Mouse (Mus musculus) yolk sac, embryonic 10.5 days (tissue): ENCODE measurements at regions not wholly inside any gene's neighbourhood (a gene's known extent, or its start where the extent isn't known, plus 50 kb on each side); places are given as distances from the start of the nearest gene placed in this dataset.

Experiments
- DNase-seq: peaks from one replicate; pipeline ENCODE4 v3.0.0-alpha.2; 2017; ENCODE audit warnings: low spot score

GRCm38 (mm10) chr4:81512396-81512795 lies 69.8 kb upstream of the Mpdz start:
- DNase-seq = no peak

DNA sequence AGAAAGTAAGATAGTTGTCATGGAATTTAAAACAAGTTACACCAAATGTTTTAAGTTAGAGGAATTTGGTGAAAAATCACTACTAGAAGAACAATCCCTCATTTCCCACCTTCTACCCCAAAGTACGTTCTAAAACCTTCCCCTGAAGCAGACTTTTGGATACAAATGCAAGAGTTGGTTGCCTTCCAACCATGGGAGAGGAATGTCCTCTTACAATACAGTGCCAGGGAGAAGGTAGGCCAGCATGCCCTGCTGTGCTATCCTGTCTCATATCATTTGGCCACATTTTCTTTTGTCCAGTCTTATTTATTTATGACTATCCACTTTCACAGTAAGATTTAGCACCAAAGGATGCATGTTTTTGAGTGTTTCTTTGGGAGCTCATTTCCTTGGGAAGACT lies 66.2 kb upstream of the Mpdz start:
- no peak for DNase-seq

GRCm38 (mm10) chr4:81506841-81507240 lies 64.2 kb upstream of the Mpdz start:
- no peak for DNase-seq

DNA sequence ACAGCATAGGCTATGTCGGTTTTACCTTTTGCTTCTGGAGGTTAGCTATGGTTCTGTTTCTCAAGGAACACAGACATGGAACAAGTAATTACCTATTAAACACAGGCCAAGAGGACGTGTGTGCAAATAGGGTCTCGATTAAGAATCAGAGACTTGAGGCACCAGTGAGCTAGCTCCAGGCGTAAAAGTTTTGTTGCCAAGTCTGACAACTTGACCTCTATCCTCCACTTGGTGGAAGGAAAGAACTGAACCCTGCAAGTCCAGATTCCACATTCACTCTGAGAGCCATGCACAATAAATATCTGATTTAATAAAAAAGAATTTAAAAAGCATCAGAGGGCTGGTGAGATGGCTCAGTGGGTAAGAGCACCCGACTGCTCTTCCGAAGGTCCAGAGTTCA lies 63.7 kb upstream of the Mpdz start:
- no peak for DNase-seq

DNA sequence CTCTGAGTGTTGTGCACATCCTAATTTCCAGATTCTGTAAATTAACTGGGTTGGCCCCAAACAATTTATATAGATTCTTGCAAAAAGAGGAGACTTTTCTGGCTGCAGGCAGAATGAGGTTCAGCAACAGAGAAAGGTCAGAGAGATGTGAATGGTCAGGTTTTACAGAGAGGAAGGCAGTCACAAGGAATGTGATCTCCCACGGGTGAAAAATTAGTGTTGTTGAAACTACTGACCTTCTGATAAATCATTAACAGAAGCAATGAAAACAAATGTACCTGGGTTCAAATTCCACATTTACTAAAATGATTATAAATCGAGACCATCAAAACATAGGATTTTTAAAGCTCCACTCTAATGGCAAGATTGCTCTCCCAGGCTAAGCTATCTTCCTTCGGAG lies 62.5 kb upstream of the Mpdz start:
- DNase-seq = no peak

- DNase-seq = peak; percentile 5
Observed at GRCm38 (mm10) chr4:81503941-81504340, 61.3 kb upstream of the Mpdz start.

- no peak for DNase-seq
Observed at GRCm38 (mm10) chr4:81501802-81502201, 59.2 kb upstream of the Mpdz start.

- no peak for DNase-seq
Observed at GRCm38 (mm10) chr4:81498133-81498532, 55.5 kb upstream of the Mpdz start.

DNA sequence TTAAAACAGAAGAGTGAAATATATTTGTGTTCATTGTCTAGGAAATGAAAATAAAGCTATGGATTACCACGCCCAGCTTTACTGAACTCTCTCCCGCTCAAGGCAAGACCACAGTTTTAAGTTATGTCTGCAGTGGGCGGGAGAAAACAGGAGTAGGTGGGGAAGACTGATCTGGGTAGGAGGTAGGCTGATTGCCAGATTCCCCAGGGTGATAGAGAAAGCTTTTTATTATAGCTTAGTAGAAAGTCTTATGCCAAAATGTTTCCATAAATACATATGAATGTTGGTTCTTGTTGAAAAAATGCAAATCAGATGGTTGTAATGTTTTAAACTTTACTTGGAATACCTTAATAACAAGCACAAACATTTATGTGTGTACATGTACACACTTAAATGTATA lies 50.2 kb upstream of the Mpdz start:
- DNase-seq = no peak
